Mouse (Mus musculus): ENCODE measurements around the gene Nudcd2.

- TF ChIP-seq POLR2A (IDR thresholded peaks at IDR 0.05; ENCODE audit: extremely low read depth, insufficient read depth, low read length) (no peak), CTCF (IDR thresholded peaks at IDR 0.05; ENCODE audit: extremely low read depth, insufficient read depth, low read length) (no peak)
Observed at GRCm38 (mm10) chr11:40690444-40691127, 42.9 kb upstream of the Nudcd2 start.
